Mouse (Mus musculus) liver, adult 2 months (tissue): ENCODE data around the gene Rdh7.

ENCODE experiments used
- CTCF ChIP-seq: fragments of 200-500 bp; IDR thresholded peaks from 2 replicates; pipeline ENCODE4 v1.5.1; 2011; ENCODE audit warnings: low read depth, low read length, control low read depth
- POLR2A ChIP-seq: fragments of 200-500 bp; IDR thresholded peaks from 2 replicates; pipeline ENCODE4 v1.6.1; 2011; ENCODE audit warnings: low read length, control low read depth; ENCODE audit not compliant: insufficient read depth; ENCODE audit errors: extremely low read depth

- TF ChIP-seq POLR2A (no peak), CTCF (no peak)
Observed at GRCm38 (mm10) chr10:127838539-127838938, 50.1 kb downstream of the Rdh7 start.
